Mouse (Mus musculus): Measurements from ENCODE around the gene Rev1. TPM values are rescaled to one million over a fixed set of nuclear protein-coding genes. Genes with fewer than 3 reads are reported as not detected.

Gene Rev1
- 10 to 100 TPM; 49.7 to 51.4 TPM for total RNA-seq (2021)

DNA sequence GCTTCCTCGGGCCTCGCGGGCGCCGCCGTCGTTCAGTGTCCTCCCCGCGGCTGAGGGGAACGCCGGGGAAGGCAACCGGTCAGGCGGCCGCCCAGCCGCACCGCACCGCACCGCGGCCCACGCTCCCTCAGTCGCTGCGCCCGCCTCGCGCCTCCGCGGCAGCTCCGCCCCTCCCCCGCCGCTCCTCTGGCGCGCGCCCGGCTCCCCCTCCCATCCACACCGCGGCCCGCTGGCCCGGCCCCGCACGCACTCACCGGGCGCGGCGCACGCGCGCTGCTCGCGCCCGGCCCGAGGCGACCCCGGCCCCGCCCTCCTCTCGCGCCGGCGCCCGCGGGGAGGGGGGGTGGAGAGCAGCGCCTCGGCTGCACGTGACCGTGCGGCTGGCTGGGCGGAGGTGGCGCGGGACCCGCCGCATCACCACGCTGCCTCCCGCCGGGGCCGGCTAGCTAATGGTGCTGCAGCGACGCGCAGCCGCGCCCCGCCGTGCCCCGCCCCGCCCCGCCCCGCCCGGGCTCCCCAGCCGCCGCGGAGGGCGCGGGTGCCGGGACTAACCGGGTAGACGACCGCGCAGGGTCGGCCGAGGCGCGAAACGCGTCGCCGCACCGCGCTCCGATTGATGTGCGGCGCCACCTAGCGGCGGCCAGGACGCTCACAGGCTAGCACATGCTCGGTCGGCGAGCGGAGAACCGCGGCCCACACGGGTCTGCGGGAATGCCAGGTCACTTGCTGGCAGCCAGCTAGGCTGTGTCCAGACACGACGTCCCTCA is at the start of gene Rev1:
TSS of gene Rev1 (minus strand) at position 301 of the 767 bp plus-strand sequence.
- DNase-seq, result peak; percentile 97
- intact Hi-C loops (cut with DNase I), result no loop called here

DNA sequence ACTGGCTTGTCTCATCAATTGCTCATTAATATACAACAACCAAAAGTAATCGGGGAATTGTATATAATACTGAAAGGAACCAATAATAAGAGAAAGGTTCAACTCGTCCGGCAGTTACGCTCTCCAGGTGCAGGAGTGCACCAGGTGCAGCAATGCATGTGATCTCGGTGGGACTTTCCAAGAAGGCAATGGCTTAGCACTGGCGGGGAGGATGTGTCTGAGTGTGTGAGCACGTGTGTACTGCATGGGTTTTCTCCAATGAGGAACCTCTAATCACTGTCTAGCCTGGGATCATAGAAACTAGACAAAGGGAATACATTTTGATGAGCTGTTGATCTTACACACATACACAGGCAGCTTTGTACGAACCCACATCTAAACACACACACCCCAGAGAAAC is 49.3 kb upstream of the Rev1 start:
- DNase-seq, result no peak
- intact Hi-C loops (cut with DNase I), result no loop called here

DNA sequence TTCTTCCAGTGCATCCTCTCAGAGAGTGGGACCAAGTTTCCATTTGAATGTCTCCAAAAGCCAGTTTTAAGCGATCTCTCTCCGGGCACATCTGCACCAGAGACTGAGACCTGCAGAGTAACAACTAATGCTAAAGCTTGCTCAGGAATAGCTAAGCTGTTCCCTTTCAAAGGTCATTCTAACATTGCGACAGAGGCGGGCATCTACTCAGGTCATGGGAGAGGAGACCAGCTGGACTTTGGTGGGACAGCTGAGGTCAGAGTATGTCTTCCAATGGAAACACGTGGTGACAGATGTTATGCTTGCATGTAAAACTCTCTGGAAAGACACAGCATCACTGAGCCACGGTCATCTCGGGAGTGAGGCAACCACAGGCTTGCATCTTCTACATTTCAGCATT is 46.5 kb upstream of the Rev1 start:
- no peak for DNase-seq
- intact Hi-C loops (cut with DNase I), result no loop called here

DNA sequence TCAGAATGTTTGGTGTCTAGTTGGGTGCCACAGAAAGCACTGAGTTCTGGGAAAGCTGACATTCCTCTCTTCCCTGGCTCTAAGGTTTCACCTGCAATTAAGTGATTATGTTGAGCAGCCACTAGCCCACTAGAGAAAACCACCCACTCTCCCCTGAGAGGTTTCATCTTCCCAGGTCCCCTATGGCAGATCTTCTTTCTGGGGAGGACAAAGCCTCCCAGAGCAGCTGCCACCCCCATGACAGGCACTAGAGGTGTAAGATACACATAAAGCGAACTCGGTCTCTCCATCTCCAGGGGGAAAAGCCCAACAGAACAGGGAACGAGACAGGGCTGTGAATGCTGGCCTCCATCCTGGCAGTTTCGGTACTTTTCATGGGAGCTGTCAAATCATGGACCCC is 42.3 kb upstream of the Rev1 start:
- DNase-seq, result no peak
- intact Hi-C loops (cut with DNase I), result no loop called here

DNA sequence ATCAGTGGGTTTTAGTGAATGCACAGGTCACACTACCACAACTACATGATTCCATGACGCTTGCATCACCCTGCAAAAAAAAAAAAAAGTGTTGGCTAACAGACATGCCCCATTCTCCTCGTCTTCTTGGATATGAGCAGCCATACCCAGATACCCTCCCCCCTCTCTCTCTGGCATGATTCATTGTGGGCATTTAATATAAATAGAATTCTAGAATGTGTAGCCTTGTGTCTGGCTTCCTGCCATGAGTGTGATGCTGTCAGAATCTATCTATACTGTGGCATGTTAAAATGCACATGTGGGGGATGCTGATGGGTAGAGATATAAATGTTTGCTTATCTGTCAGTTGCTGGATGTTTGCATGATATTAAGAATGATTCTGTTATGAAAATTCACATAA is 36.1 kb upstream of the Rev1 start:
- intact Hi-C loops (cut with DNase I), result no loop called here
- no peak for DNase-seq

DNA sequence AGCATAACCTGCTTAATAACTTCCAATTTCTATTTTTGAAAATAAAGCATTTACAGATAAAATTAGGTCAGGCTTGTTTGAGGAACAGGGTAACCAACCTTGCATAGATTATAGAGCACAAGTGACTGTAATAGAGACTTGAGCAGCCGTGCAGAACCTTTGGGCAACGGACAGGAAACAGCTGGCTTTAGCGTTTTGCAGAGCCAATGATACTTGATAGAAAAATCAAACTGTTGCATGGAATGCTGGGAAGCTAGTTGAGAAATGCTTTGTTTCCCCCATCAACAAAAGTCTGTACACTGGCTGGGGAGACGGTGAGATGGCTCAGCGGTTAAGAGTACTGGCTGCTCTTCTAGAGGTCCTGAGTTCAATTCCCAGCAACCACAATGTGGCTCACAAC is 20.5 kb upstream of the Rev1 start:
- DNase-seq, result no peak
- intact Hi-C loops (cut with DNase I), result no loop called here

DNA sequence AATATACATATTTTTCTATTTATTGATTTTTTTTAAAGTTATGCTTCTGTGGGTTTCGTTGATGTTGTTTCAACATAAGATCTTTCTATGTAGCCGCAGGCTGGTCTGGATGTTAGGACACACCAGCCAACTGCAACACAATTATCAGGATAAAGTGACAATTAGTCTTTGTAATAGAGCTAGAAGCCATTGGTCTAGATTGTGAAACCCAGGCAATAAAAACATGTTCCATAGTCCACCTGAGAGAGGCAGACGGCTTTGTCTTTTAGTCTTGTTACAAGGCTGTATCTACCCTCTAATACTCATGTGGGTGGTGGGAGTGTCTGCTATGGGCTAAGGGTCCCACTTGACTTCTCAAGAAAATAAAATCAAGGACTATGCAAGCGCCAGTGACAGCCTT is 16.4 kb upstream of the Rev1 start:
- no peak for DNase-seq
- intact Hi-C loops (cut with DNase I), result no loop called here

DNA sequence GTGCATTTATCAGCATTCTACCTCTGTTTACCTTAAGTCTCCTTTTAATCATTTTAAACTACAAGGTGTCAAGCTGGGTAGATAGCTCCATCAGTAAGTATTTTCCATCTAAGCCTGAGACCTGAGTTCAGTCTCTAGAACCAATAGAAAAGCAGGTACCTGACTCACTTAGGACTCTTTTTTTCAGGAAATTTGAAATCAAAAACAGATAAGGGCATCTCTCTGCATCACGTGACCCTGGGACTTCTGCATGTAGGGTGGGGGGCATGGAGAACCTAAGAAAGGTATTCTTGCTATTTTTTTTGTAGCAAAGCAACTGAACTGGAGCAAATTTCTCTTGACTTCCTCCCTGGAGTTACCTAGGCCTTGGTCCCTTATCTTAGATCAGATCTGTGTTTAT is 11.8 kb upstream of the Rev1 start:
- no peak for DNase-seq
- intact Hi-C loops (cut with DNase I), result no loop called here

DNA sequence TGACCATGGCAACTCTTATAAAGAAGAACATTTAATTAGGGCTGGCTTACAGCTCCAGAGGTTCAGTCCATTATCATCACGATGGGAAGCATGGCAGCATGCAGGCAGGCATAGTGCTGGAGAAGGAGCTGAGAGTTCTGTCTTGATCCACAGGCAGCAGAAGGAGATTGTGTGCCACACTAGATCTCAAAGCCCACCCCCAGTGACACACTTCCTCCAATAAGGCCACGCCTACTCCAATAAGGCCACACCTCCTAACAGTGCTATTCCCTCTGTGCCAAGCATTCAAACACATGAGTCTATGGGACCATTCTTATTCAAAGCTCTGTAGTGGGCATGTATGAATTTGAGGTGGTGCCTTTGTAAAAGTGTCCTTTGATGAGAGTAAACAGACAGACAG is 11.3 kb upstream of the Rev1 start:
- DNase-seq, result no peak
- intact Hi-C loops (cut with DNase I), result no loop called here

DNA sequence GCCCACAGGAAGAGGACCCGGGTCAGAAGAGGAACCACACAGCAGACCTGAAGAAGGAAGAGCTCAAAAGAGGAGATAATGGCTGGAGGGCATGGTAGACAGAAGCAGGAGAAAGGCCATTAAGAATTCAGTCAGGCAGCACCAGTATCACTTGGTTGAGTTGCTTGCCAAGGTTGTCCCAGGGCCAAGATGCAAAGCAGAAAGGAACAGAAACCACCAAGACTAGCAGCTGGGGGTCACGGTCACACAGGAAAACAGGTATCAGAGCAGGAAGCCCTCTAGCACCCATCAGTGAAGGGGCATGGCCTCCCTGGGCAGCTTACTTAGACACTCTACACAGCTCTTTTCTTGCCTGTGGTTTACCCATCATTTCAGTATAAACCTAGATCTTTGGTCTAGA is 9.8 kb upstream of the Rev1 start:
- peak; percentile 21 for DNase-seq
- intact Hi-C loops (cut with DNase I), result no loop called here

DNA sequence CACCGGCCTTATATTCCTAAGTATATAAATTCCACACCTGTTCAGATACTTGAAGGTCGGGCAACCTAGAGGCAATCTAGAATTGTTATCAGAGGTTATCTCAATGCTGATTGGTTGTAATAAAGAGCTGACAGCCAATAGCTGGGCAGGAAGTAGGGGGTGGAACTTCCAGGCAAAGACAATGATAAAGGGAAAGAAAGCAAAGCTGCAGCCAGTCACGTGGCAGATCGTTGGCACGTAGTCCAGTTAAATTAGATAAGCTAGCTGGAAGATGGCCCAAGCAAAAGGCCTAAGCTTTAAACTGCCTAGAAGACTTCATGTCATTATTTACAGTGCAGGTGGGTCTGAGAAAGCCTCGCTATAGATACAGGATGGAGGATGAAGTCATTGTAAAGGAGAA is 3.3 kb upstream of the Rev1 start:
- intact Hi-C loops (cut with DNase I), result no loop called here
- DNase-seq, result no peak

DNA sequence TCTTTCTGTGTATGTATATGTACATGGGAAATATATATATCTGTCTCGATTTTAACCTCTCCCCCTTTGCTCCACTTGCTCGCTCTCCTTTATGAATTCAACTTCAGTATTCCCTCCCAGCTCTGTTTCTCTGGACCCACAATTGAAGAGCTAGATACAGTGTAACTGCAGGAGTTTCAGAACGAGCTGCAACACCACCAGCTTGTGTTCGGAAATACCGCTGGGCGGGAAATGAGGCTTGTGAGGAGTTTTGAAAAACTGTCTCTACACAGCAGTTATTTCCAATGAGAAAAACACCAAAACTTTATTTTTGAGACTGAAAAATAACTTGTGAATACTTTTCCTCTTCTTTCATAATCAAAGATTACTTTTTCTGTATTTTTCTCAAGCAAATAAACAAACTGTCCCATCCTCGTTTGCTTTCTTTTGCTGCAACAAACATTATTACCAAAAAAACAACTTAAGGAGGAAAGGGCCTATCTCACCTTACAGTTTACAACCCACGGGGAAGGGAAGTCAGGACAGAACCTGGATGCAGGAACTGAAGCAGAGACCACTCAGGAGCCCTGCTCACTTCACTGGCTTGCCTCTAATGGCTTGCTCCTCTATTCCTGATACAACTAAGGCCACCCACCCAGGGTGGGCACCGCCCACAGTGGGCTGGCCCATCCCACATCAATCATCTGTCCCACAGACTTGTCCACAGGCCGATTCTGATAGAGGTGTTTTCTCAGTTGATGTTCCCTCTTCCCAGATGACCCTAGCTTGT is 1.3 kb upstream of the Rev1 start:
- intact Hi-C loops (cut with DNase I), result no loop called here
- DNase-seq, result peak; percentile 5

DNA sequence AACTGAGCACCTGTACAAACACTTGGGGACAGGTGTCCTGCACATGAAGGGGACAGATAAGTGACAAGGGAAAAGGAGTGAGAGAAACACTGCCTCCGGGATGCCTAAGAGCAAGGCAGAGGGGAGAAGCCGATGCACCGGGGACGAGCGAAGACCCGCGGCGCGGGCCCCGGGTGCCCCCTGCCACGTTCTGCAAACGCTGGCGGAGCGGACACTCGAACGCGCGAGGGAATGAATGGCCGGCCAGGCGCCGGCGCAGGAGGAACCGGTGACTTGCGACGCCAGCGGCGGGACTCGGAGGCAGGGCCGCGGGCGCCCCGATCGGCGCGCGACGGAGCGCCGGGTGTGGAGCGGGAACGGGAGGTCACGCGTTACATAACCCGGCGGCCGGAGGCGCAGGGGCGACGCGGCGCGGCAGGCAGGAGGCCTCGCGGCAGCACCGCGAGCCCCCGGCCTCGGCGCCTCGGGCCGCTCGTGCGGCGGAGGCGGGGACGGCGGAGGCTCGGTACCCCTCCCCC is 623 bp downstream of the Rev1 start:
- intact Hi-C loops (cut with DNase I), result no loop called here
- DNase-seq, result peak; percentile 51

DNA sequence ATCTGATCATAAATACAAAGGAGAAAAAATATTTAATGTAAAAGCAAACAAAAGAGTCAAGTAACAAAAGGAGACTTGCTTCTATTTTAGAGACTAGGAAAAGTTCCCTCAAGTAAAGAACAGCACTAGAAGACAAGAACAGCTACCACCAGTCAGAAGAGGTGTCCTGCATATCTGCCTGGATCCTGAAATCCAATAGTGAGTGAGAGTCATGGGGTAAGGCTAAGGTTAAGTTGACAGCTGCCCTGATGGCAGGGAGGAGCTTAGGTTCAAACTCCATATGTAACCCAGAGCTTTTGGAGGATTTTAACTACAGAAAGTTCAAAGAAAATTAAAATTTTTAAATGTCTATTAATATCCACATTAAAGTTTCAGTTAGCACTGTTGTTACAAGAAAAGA is 2.6 kb downstream of the Rev1 start:
- no peak for DNase-seq
- intact Hi-C loops (cut with DNase I), result no loop called here

DNA sequence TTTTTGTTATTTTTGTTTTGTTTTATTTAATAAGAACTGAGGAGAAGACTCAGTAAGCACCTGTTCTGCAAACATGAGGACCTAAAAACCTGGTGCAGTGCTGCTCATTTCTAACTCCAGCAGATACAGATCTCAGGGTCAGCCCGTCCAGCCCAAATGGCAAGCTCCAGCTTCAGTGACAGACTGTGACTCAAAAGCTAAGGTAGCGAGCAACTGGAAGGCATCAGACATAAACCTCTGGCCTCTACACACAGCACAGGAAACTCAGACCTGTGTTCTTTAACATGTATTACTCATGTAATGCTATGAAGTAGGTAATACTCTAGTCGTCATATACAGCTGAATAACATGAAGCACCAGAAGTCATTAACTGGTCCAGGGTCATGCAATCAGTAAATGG is 3.2 kb downstream of the Rev1 start:
- no peak for DNase-seq
- intact Hi-C loops (cut with DNase I), result no loop called here

DNA sequence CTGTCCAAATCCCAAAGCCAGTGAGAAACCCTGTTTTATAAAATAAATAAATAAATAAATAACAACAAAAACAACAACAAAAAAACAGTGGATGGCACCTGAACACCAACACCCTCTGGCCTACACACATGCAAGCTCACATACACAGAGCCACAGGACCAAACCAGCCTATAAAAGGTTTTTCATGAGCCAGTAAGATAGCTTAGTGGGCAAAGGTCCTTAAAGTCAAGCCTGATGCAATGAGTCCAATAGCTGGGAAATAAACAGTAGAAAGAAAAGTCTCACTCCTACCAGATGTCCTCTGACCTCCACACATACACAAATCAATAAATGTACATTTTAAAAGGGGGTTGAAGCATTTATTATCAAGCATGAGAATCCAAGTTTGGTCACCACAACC is 5.3 kb downstream of the Rev1 start:
- intact Hi-C loops (cut with DNase I), result no loop called here
- no peak for DNase-seq

DNA sequence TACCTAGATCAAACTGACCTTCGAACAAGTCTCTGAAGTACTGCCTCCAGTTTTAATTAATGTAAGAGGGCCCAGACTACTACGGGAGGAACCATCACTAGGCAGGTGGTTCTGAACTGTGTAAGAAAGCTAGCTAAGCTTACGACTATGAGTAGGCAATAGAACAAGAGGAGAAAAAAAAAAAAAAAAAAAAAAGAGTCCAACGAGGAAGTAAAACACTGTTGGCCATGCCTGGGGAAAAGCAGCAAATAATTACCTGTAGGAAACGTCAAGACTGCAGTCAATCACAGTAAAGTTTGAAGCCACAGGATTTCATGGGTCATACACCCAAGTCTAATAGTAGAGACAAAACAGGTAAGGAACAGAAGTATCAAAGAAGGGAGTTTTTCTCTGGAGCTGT is 8.7 kb downstream of the Rev1 start:
- intact Hi-C loops (cut with DNase I), result no loop called here
- no peak for DNase-seq

DNA sequence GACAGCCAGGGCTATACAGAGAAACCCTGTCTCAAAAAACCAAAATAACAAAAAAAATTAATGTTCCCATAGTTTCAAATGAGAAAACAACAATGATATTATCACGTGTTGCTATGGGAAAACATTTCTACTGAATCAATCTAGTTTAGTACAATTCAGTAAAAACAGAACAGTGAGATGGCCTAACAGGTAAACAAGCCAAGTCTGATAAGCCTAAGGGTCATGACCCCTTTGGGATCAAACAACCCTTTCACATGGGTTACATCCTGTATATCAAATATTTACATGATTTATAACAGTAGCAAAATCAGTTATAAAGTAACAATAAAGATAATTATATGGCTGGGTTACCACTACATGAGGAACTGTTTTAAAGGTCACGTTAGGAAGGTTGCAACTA is 11.0 kb downstream of the Rev1 start:
- DNase-seq, result no peak
- intact Hi-C loops (cut with DNase I), result no loop called here

DNA sequence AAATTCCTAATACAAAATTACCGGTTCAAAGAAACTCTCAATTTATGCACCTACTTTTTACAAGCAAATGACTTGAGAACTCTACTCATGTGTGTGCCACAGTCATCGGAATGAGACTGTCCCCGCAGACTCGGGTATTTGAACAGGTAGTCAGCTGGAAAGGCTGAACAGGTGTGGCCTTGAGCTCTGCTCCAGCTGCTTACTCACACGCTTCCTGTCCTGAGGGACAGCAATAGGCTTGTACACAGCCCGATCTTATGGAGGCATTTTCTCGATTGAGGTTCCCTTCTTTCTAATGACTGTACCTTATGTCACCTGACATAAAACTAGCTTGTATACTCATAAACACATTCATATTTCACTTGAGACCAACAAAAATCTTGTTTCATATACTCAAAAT is 19.8 kb downstream of the Rev1 start:
- DNase-seq, result no peak
- intact Hi-C loops (cut with DNase I), result no loop called here

DNA sequence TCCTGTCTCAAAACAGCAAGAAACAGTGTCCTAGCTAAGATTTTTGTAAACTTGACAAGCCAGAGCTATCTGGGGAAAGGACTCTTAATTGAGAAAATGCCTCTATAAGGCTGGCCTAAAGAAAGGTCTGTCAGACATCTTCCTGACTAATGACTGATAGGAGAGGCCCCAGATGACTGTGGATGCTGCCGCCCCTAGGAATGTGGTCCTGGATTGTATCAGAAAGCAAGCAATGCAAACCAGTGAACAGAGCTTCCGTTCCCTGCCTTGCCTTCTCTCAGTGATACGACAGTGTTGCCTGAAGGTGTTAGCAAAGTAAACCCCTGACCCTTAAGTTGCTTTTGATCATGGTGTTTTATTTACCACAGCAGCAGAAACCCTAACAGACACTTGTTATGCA is 25.8 kb downstream of the Rev1 start:
- DNase-seq, result no peak
- intact Hi-C loops (cut with DNase I), result no loop called here

DNA sequence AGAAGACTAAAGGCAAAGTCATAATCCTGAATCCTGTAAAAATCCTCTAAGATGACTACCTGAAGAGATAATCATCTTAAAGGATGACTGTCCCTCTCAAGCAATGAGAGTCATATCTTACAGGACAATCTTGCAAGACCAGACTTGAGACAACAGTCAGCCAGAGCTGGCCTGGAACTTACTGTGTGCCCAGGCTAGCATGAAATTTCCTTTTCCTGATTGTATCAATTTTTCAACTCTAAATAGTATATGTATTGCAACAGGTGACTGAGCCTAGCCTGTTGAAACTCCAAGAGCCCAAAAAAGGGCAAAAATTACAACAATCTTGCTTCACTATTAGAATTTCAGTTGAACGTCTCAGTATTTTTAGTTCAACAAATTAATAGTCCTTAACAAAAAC is 26.4 kb downstream of the Rev1 start:
- no peak for DNase-seq

DNA sequence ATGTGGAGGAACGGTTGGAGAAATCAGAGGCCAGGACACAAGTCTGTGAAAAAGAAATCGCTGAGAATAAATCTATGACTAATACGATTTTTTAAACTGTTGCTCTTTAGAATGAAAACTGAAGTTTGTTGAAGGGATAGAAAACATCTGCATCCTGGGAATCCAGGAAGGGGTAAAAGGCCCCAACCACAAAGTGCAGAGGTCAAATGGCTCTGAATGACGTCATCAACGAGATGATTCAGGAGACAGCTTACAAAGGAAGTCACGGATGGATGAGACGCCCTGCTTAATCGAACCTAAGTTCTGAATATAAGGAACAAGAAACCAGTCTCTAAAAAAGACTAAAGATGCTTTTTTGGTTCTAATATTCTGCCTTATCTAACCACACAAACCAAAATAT is 48.3 kb downstream of the Rev1 start:
- intact Hi-C loops (cut with DNase I), result loop anchor here (5.0 kb wide), 1 partner anchor 44 kb away; no protein-coding TSS in a partner anchor
- DNase-seq, result no peak

More for the DNA sequence above, 26.4 kb downstream of the Rev1 start:
- intact Hi-C loops (cut with DNase I), result no loop called here

Measured in left cerebral cortex, postnatal 4 days (tissue).